Mouse (Mus musculus) ES-E14 (cell line): ENCODE data around the gene H13. TPM values are rescaled to one million over a fixed set of nuclear protein-coding genes. Genes with fewer than 3 reads are reported as not detected.
A peak's percentile ranks its signal among the peaks of the same experiment; 100 is the strongest.

ENCODE experiments used
- DNase-seq: peaks from one replicate; pipeline ENCODE4 v3.0.0-alpha.2; 2013; ENCODE audit warnings: low read depth, low spot score
- H3K27ac ChIP-seq: 2 replicates; pipeline ENCODE4 v1.5.1; 2012; ENCODE audit warnings: low read depth, mild to moderate bottlenecking, low read length, moderate library complexity, mixed read lengths; ENCODE audit not compliant: poor library complexity, insufficient read depth, severe bottlenecking
- H3K36me3 ChIP-seq: 2 replicates; pipeline ENCODE4 v1.6.1; 2012; ENCODE audit warnings: mild to moderate bottlenecking, low read length, moderate library complexity, mixed read lengths; ENCODE audit not compliant: control insufficient read depth, poor library complexity, insufficient read depth, severe bottlenecking
- H3K4me1 ChIP-seq, 2 experiments: fragments of 150-350 bp in 1 of 2; sonication (generic) in 1 of 2; 2 replicates each; pipeline ENCODE4 v1.6.1; 2012; ENCODE audit warnings: low read length in 2 of 2, mild to moderate bottlenecking in 1 of 2, mixed read lengths in 1 of 2; ENCODE audit not compliant: control insufficient read depth in 2 of 2, insufficient read depth in 2 of 2, poor library complexity in 1 of 2
- H3K4me3 ChIP-seq, 2 experiments: fragments of 150-350 bp in 1 of 2; sonication (generic) in 1 of 2; 2 replicates each; pipeline ENCODE4 v1.5.1; 2012; ENCODE audit warnings: low read length in 2 of 2, low read depth in 1 of 2, mild to moderate bottlenecking in 1 of 2, mixed read lengths in 1 of 2; ENCODE audit not compliant: insufficient read depth in 1 of 2, poor library complexity in 1 of 2, severe bottlenecking in 1 of 2
- H3K9ac ChIP-seq: 2 replicates; pipeline ENCODE4 v1.6.1; 2012; ENCODE audit warnings: low read depth, mild to moderate bottlenecking, low read length, mixed read lengths; ENCODE audit not compliant: poor library complexity, insufficient read depth, severe bottlenecking
- H3K9me3 ChIP-seq: fragments of 150-350 bp; sonication (generic); 2 replicates; pipeline ENCODE4 v1.6.1; 2012; ENCODE audit warnings: low read depth, mild to moderate bottlenecking, low read length; ENCODE audit not compliant: control insufficient read depth, insufficient read depth
- CHD2 ChIP-seq: IDR thresholded peaks from 2 replicates; pipeline ENCODE4 v1.6.1; 2014; ENCODE audit warnings: mild to moderate bottlenecking, low read depth, low read length, inconsistent platforms
- HCFC1 ChIP-seq: IDR thresholded peaks from 2 replicates; pipeline ENCODE4 v1.6.1; 2012; ENCODE audit warnings: low read length, inconsistent platforms, borderline replicate concordance; ENCODE audit not compliant: insufficient read depth
- MAFK ChIP-seq: IDR thresholded peaks from 2 replicates; pipeline ENCODE4 v1.6.1; 2014; ENCODE audit warnings: mild to moderate bottlenecking, low read depth, low read length, inconsistent platforms; ENCODE audit not compliant: insufficient read depth
- ZC3H11A ChIP-seq: IDR thresholded peaks from 2 replicates; pipeline ENCODE4 v1.6.1; 2012; ENCODE audit warnings: low read depth, mild to moderate bottlenecking, inconsistent platforms, low read length, borderline replicate concordance
- ZNF384 ChIP-seq: IDR thresholded peaks from 2 replicates; pipeline ENCODE4 v1.6.1; 2012; ENCODE audit warnings: low read depth, low read length, inconsistent platforms
- in situ Hi-C, 2 experiments: fragments of 600-800 bp; cut with MboI; formaldehyde crosslinking; loops; one replicate each; pipeline ENCODE4 v1.15.1; 2025; ENCODE audit warnings: low sequenced_read_pairs in 2 of 2, inconsistent platforms in 1 of 2; ENCODE audit not compliant: unreplicated experiment in 2 of 2
- total RNA-seq: library from RNA; depleted of rRNA; stranded (reverse); fragments of 300-350 nt; gene quantifications from 2 replicates; pipeline ENCODE4 v1.2.3, GENCODE M21; 2012

Gene H13
- total RNA-seq, 1 experiment: 55.0 TPM

- DNase-seq: no peak
- Histone ChIP-seq H3K4me3 (no peak overlapping the region), H3K36me3 (no peaks in the 10 kb centered on the region), H3K4me1 (peaks cover 0 to 3% of the 10 kb centered on the region in 2 experiments; a peak in 1 of 4 replicates), H3K27ac (no peak overlapping the region), H3K9ac (no peak overlapping the region), H3K9me3 (no peaks in the 10 kb centered on the region)
- in situ Hi-C loops: no loop called here
- TF ChIP-seq CHD2: no peak
- TF ChIP-seq ZC3H11A: no peak
- no peak for TF ChIP-seq HCFC1
- no peak for TF ChIP-seq ZNF384
- TF ChIP-seq MAFK: no peak
Observed at GRCm38 (mm10) chr2:152629904-152630303, 39.4 kb upstream of the H13 start.

- Histone ChIP-seq H3K36me3 (no peaks in the 10 kb centered on the region), H3K4me1 (no peaks in the 10 kb centered on the region; a peak in 1 of 4 replicates), H3K4me3 (no peak overlapping the region), H3K9ac (no peak overlapping the region), H3K9me3 (no peaks in the 10 kb centered on the region), H3K27ac (no peak overlapping the region)
- TF ChIP-seq HCFC1 (no peak), ZC3H11A (no peak), ZNF384 (no peak), CHD2 (no peak), MAFK (no peak)
- no peak for DNase-seq
- in situ Hi-C loops: no loop called here
Observed at GRCm38 (mm10) chr2:152633334-152633733, 35.9 kb upstream of the H13 start.

- no peak overlapping the region for H3K9ac ChIP-seq
- no peak overlapping the region for H3K27ac ChIP-seq
- H3K36me3 ChIP-seq: no peaks in the 10 kb centered on the region
- H3K4me3 ChIP-seq: peak overlapping the region; percentile 23 to 46; a peak in 2 of 4 replicates
- in situ Hi-C loops: no loop called here
- no peak for DNase-seq
- H3K4me1 ChIP-seq: no peaks in the 10 kb centered on the region; a peak in 1 of 4 replicates
- TF ChIP-seq HCFC1 (no peak), ZC3H11A (no peak), MAFK (no peak), ZNF384 (no peak), CHD2 (no peak)
- no peaks in the 10 kb centered on the region for H3K9me3 ChIP-seq
Observed at GRCm38 (mm10) chr2:152634311-152634710, 35.0 kb upstream of the H13 start.

GRCm38 (mm10) chr2:152636246-152637005, 32.8 kb upstream of the H13 start:
- in situ Hi-C loops: no loop called here
- H3K9ac ChIP-seq: no peak overlapping the region
- H3K27ac ChIP-seq: no peak overlapping the region
- H3K36me3 ChIP-seq: no peaks in the 10 kb centered on the region
- no peaks in the 10 kb centered on the region; a peak in 1 of 4 replicates for H3K4me1 ChIP-seq
- H3K9me3 ChIP-seq: no peaks in the 10 kb centered on the region
- DNase-seq: no peak
- TF ChIP-seq MAFK (no peak), CHD2 (no peak), HCFC1 (no peak), ZC3H11A (no peak)
- no peak overlapping the region for H3K4me3 ChIP-seq
